Mouse (Mus musculus): ENCODE data around the gene Aatf. TPM values are rescaled to one million over a fixed set of nuclear protein-coding genes. Genes with fewer than 3 reads are reported as not detected.
A peak's percentile ranks its signal among the peaks of the same experiment; 100 is the strongest.

The Aatf gene
- polyA plus RNA-seq, 1 experiment from 2014 or later: 56.6 TPM

DNA sequence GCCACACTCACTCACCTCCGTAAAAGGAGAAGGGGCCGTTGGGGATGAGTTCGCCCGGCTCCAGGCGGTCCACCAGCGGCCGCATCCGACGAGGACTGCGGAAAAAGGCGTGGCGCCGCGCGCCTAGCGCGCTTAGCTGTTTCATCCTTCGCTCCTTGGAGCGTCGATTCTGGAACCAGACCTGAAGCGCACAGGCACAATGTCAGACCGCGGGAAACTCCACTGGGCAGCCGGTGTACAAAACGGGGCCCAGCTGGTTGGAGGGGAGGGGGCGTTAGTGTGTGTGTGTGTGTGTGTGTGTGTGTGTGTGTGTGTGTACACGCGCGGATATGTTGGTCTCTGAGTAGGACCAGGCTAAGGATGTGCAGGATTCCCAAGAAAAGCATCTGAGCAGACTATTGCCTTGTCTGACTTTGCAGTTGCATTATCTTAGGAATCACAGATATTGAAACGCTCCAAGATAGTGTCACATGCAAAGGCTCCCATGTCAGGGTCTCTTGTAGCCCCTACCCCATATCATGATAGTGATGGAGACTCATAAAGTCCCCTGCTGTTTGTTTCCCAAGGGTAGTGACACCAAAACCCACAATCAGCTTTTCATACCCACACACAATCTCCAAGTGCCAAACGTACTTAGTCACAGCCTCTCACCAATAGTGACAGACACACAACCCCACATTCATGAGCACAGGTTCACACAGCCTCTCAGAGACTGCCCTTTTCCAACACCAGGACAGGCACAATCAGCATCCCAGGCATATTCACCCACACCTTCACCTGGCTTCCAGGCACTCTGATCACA is 7.1 kb upstream of the Aatf start:
- Histone ChIP-seq H3K27ac (replicated peaks) (peak overlapping the region; percentile 81), H3K9ac (replicated peaks) (peak overlapping the region; percentile 79), H3K4me3 (peak overlapping the region; percentile 57), H3K4me1 (peaks cover 28% of the 10 kb centered on the region), H3K36me3 (no peaks in the 10 kb centered on the region), H3K27me3 (peaks cover 89% of the 10 kb centered on the region), H3K9me3 (no peaks in the 10 kb centered on the region), H3K4me2 (replicated peaks) (peak overlapping the region; percentile 82)
- ATAC-seq (ENCODE audit: low FRiP score, low read depth): no peak
- WGBS: 2% methylated on average over 31 of the region's 31 CpGs

GRCm38 (mm10) chr11:84519576-84520268 is 6.4 kb upstream of the Aatf start:
- WGBS: 4% methylated on average over 34 of the region's 34 CpGs
- peak overlapping the region; percentile 81 for H3K27ac ChIP-seq (replicated peaks)
- H3K4me3 ChIP-seq: peak overlapping the region; percentile 57
- H3K4me1 ChIP-seq: peaks cover 21% of the 10 kb centered on the region
- ATAC-seq (ENCODE audit: low FRiP score, low read depth): no peak
- H3K36me3 ChIP-seq: no peaks in the 10 kb centered on the region
- H3K4me2 ChIP-seq (replicated peaks): peak overlapping the region; percentile 82
- no peaks in the 10 kb centered on the region for H3K9me3 ChIP-seq
- H3K9ac ChIP-seq (replicated peaks): peak overlapping the region; percentile 79
- H3K27me3 ChIP-seq: peaks cover 89% of the 10 kb centered on the region

DNA sequence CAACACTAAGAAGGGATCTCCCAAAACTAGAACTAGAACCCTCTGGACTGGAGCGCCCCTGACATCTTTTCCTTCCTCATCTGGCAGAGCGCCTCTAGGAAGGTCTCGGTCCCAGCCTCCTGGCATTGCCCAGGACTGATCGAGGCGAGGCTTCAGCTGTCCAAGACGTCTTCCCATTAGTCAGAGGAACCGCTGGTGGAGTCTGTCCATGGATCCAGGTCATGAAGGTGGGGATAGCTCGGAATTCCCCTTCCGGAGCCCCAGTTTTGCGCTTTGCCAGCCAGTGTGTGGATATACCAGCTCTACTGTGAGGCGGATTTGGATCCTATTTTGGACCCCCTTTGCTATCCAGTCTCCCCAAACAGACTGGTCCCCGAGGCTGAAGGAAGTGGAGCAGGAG is 5.7 kb upstream of the Aatf start:
- H3K4me1 ChIP-seq: peaks cover 14% of the 10 kb centered on the region; the same call in 1 of the 2 replicates
- H3K27me3 ChIP-seq: peaks cover 87% of the 10 kb centered on the region
- H3K9me3 ChIP-seq: no peaks in the 10 kb centered on the region
- peak overlapping the region; percentile 56; the same call in 1 of the 2 replicates for H3K27ac ChIP-seq (replicated peaks)
- 5% methylated on average over 12 of the region's 12 CpGs for WGBS
- peak overlapping the region; percentile 57 for H3K4me3 ChIP-seq
- peak overlapping the region; percentile 56 for H3K9ac ChIP-seq (replicated peaks)
- H3K4me2 ChIP-seq (replicated peaks): peak overlapping the region; percentile 82
- no peaks in the 10 kb centered on the region for H3K36me3 ChIP-seq
- ATAC-seq (ENCODE audit: low FRiP score, low read depth): no peak

DNA sequence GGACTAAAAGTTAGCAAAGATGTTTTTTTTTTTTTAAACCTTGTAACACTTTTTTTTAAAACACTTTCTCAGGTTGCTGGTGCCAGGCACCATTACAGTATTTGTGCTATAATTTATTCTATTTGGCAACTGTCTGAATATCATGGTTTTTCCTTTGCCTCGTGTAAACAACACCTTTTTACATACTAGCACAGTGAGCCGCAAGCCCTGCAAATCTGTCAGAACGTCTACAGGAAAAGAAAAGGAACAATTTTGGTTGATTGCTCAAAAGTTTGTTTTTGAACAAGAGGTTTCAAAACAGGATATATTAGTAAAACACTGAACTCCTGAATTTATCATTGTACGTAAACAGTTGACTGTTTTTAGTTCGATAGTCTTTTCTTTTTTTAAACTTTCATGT is 4.9 kb upstream of the Aatf start:
- Histone ChIP-seq H3K4me2 (replicated peaks) (peak overlapping the region; percentile 82), H3K4me3 (peak overlapping the region; percentile 57; the same call in 1 of the 2 replicates), H3K9ac (replicated peaks) (no peak overlapping the region), H3K4me1 (peaks cover 8% of the 10 kb centered on the region; the same call in 1 of the 2 replicates), H3K27ac (replicated peaks) (no peak overlapping the region), H3K36me3 (no peaks in the 10 kb centered on the region), H3K27me3 (peaks cover 80% of the 10 kb centered on the region), H3K9me3 (no peaks in the 10 kb centered on the region)
- ATAC-seq (ENCODE audit: low FRiP score, low read depth): no peak
- WGBS: 27% methylated on average over 5 of the region's 5 CpGs

DNA sequence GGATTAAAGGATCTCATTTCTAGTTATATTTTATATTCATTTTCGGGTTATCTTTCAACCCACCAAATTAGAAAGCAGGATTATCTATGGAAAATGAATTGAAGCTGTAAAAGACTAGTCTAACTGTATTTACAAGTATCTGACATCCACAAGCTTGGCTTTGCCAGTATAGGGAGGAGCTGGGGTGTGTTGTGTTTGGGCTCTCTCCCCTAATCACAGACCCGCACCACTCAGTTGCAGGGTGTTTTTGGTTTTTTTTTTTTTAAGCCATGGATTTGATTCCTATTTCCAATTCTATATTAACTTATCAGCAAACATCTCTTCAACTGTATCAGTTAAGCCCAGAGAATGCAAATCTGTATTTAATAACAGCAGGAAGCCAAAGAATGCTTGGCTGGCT is 4.1 kb upstream of the Aatf start:
- H3K4me1 ChIP-seq: peaks cover 12% of the 10 kb centered on the region
- peak overlapping the region; percentile 18 for H3K4me3 ChIP-seq
- H3K4me2 ChIP-seq (replicated peaks): peak overlapping the region; percentile 31
- H3K9me3 ChIP-seq: no peaks in the 10 kb centered on the region
- H3K27ac ChIP-seq (replicated peaks): no peak overlapping the region
- no peak for ATAC-seq (ENCODE audit: low FRiP score, low read depth)
- H3K9ac ChIP-seq (replicated peaks): no peak overlapping the region
- peaks cover 71% of the 10 kb centered on the region for H3K27me3 ChIP-seq
- H3K36me3 ChIP-seq: no peaks in the 10 kb centered on the region
- 13% methylated on average over 2 of the region's 2 CpGs for WGBS

DNA sequence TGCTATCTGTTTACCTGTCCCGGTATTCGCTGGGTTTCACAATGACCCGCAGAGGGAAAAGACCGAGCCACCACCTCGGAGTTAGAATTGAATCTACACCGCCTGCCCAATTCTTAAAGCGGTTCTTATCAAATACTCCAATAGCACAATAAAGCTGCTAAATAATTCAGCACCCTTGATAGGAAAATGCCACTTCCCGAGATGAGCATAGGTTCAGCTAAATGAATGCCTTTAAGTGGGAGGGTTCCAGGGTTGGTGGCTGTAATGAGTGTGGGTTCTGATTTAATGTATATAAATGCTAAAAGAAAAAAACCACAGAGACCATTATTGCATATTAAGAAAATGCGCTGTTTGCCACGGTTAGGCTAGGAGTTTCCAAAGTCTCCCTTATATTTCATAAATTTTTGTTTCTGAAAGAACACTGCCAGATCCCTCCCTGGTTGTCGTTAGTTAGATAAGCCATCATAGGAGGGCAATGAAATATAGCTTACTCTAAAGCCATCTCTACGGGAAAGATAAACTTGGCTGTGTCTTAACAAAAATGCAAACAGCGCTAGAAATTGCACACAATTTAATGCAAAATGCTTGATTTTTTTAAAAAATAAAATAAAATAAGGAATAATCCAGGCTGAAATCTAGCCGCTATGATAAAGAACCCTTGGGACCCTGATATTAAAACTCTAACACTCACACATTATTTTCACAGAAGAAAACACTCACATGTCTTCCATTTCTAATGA is 3.3 kb upstream of the Aatf start:
- H3K27ac ChIP-seq (replicated peaks): peak overlapping the region; percentile 52
- H3K9me3 ChIP-seq: no peaks in the 10 kb centered on the region
- peaks cover 64% of the 10 kb centered on the region for H3K27me3 ChIP-seq
- peak overlapping the region; percentile 31 for H3K4me2 ChIP-seq (replicated peaks)
- no peak for ATAC-seq (ENCODE audit: low FRiP score, low read depth)
- peaks cover 17% of the 10 kb centered on the region for H3K4me1 ChIP-seq
- no peaks in the 10 kb centered on the region for H3K36me3 ChIP-seq
- WGBS: 6% methylated on average over 14 of the region's 14 CpGs
- H3K9ac ChIP-seq (replicated peaks): no peak overlapping the region
- H3K4me3 ChIP-seq: peak overlapping the region; percentile 7

DNA sequence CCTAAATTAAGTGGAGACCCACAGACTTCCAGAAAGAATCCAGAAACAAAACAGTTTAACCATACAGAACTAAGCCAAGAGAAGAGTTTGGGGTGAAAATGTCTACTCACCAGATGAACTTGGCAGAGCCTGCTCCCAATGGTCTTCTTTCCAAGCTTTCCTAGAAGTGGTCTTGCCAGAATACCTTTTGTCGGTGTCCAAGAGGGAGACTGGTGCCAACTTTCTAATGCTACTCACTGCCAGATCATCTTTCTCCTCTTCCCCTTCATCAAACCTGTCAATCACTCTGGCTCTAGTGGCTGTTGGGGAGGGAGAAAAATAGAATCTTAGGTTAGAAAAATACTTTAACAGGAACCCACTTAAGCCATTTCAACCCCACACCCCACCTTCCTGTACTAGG is 1.3 kb downstream of the Aatf start:
- Histone ChIP-seq H3K4me2 (replicated peaks) (peak overlapping the region; percentile 88; the same call in 1 of the 2 replicates), H3K36me3 (peaks cover 26% of the 10 kb centered on the region), H3K27me3 (peaks cover 26% of the 10 kb centered on the region), H3K4me3 (peak overlapping the region; percentile 60; the same call in 1 of the 2 replicates), H3K9me3 (no peaks in the 10 kb centered on the region), H3K4me1 (peaks cover 17% of the 10 kb centered on the region), H3K27ac (replicated peaks) (no peak overlapping the region), H3K9ac (replicated peaks) (no peak overlapping the region)
- ATAC-seq (ENCODE audit: low FRiP score, low read depth): no peak
- 96% methylated on average over 1 of the region's 1 CpGs for WGBS

GRCm38 (mm10) chr11:84504296-84504695 is 9.0 kb downstream of the Aatf start:
- no peak for ATAC-seq (ENCODE audit: low FRiP score, low read depth)
- no peaks in the 10 kb centered on the region for H3K27me3 ChIP-seq
- H3K4me1 ChIP-seq: no peaks in the 10 kb centered on the region
- 95% methylated on average over 1 of the region's 1 CpGs for WGBS
- no peak overlapping the region for H3K27ac ChIP-seq (replicated peaks)
- no peak overlapping the region for H3K4me3 ChIP-seq
- peaks cover 5% of the 10 kb centered on the region; the same call in 1 of the 2 replicates for H3K9me3 ChIP-seq
- no peak overlapping the region for H3K9ac ChIP-seq (replicated peaks)
- H3K36me3 ChIP-seq: peaks cover 41% of the 10 kb centered on the region
- H3K4me2 ChIP-seq (replicated peaks): no peak overlapping the region

DNA sequence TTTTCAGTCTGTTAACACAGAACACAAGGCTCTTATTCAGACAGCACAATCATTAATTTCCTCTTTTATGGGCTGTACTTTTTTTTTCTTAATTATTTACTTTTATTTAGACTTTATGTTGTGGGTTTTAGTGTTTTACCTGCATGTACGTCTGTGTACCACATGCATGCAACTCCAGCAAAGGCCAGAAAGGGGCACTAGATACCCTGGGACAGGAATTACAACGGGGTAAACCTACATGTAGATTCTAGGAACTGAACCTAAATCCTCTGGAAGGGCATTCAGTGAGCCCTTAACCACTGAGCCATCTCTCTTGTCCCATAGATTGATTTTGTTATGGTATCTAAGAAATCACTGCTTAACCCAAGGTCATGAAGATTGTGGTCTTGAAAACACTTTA is 15.4 kb downstream of the Aatf start:
- Histone ChIP-seq H3K4me1 (0 out of 2 replicates have a peak, but pooled peaks cover 8% of the 10 kb centered on the region), H3K36me3 (peaks cover 18% of the 10 kb centered on the region; the same call in 1 of the 2 replicates), H3K27ac (replicated peaks) (no peak overlapping the region), H3K9ac (replicated peaks) (no peak overlapping the region), H3K4me2 (replicated peaks) (no peak overlapping the region), H3K4me3 (no peak overlapping the region), H3K27me3 (no peaks in the 10 kb centered on the region), H3K9me3 (no peaks in the 10 kb centered on the region)
- 63% methylated on average over 2 of the region's 2 CpGs for WGBS
- no peak for ATAC-seq (ENCODE audit: low FRiP score, low read depth)

DNA sequence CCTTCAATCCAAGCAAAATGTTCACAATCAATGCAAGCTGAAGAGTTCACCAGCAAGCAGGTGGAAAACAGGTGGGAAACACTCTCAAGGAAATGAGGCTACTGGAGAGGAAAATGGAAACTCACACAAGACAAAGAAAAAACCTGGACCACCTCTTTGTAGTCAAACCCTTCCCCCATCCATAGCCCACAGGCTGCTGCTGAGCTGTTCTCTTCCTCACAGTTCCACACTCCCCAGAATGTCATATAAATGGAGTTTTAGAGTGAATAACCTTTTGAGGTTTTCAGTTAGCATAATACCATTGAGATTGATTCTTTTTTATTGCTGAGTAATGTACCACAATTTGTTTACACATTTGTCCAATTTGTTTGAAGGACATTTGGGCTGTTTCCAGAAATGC is 16.4 kb downstream of the Aatf start:
- no peak overlapping the region for H3K27ac ChIP-seq (replicated peaks)
- peaks cover 15% of the 10 kb centered on the region for H3K36me3 ChIP-seq
- no peaks in the 10 kb centered on the region for H3K27me3 ChIP-seq
- no peak overlapping the region for H3K4me2 ChIP-seq (replicated peaks)
- H3K4me3 ChIP-seq: no peak overlapping the region
- ATAC-seq (ENCODE audit: low FRiP score, low read depth): no peak
- no peak overlapping the region for H3K9ac ChIP-seq (replicated peaks)
- H3K9me3 ChIP-seq: no peaks in the 10 kb centered on the region
- H3K4me1 ChIP-seq: 0 out of 2 replicates have a peak, but pooled peaks cover 8% of the 10 kb centered on the region

DNA sequence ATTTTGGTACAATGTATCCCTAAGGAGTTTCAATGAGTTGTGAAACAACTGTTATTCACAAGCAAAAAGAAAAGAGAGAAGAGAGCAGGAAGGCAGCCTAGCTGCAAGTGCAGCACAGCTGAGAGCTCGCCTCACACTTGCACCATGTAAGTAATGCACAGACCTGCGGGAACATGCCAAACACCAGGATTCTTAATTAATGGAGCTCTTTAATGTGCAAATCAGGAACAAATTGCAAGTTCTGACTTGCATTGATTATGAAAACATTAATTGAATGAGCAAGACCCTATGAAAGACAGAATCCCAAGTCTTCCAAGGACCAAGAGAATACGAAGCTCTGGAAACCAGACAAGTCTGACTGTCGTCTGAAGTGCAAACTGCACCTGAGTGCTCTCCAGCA is 17.5 kb downstream of the Aatf start:
- Histone ChIP-seq H3K4me2 (replicated peaks) (no peak overlapping the region), H3K4me3 (no peak overlapping the region), H3K9ac (replicated peaks) (no peak overlapping the region), H3K4me1 (0 out of 2 replicates have a peak, but pooled peaks cover 8% of the 10 kb centered on the region), H3K36me3 (peaks cover 26% of the 10 kb centered on the region), H3K27ac (replicated peaks) (no peak overlapping the region), H3K9me3 (no peaks in the 10 kb centered on the region), H3K27me3 (no peaks in the 10 kb centered on the region)
- WGBS: 59% methylated on average over 4 of the region's 4 CpGs
- ATAC-seq (ENCODE audit: low FRiP score, low read depth): no peak

All from midbrain, embryonic 12.5 days (tissue).